Comparison of ENCODE assay signal across 9 mouse cellular contexts in the genomic region with DNA sequence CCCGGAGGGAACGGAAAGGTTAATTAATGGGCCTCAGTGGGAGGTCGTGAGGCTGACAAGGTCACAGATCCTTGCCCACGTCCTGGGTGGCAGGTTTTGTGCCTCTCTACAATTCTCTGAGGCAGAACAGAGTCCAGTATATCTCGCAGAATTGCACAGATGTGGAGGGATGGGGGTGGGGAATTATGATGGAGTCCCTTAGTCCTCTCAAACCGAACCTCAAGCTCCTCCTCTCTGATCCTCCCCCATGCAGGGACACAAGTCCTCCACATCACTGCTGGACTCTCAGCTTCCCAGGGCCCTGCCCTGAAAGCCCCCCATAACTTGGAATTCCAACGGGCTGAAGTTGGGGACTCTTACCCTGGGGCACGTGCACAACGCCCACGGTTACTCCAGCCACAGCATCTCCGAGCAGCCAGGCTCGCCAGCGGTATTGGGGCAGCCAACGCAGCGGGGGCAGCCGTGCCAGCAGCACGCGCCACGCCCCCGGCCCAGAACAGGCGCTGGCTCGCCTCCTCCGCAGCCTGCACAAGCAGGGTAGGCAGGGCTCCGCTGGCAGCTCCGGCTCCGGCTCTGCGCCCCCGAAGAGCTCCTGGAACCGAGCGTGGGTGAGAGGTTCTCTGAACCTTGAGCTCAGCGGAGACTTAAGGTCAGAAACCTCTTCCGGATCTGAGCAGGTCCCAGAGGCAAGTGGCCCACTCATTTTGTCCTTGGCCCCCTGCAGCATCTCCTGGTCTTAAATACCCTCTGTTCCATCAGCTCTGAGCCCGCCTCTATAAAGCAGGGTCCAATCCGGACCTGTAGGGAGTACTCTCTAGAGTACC. TPM values are rescaled to one million over a fixed set of nuclear protein-coding genes. Genes with fewer than 3 reads are reported as not detected.
A peak's percentile ranks its signal among the peaks of the same experiment; 100 is the strongest.
DNase-seq lines count a peak whose midpoint lies in the region; ATAC-seq lines count a peak whose summit lies in the region.
"Had no signal": no experiment of that assay in that cellular context is flagged by ENCODE, and none has a peak within 500 bp of the region (broad histone marks: within the 10 kb centered on the region; RNA-seq: fewer than 3 reads in every experiment).

A gene (minus strand): TSS at position 775 of the 824 bp plus-strand sequence.

- peaks cover 33% of the 10 kb centered on the region for H3K27me3 ChIP-seq in kidney, embryonic 14.5 days (ENCODE audit: control insufficient read depth, insufficient read depth, low read length)
- peaks cover 96% of the 10 kb centered on the region for H3K27me3 ChIP-seq in forebrain, embryonic 10.5 days (ENCODE audit: poor library complexity, severe bottlenecking)
- H3K27me3 ChIP-seq in hindbrain, embryonic 12.5 days = peaks cover 79% of the 10 kb centered on the region
- peaks cover 100% of the 10 kb centered on the region for H3K27me3 ChIP-seq in liver, embryonic 15.5 days
- H3K27me3 ChIP-seq: Patski had no signal

- no peaks in the 10 kb centered on the region for H3K9me3 ChIP-seq in kidney, embryonic 14.5 days (ENCODE audit: control insufficient read depth, low read length)
- no peaks in the 10 kb centered on the region for H3K9me3 ChIP-seq in forebrain, embryonic 10.5 days
- H3K9me3 ChIP-seq in hindbrain, embryonic 12.5 days (replicated peaks) = no peaks in the 10 kb centered on the region
- no peaks in the 10 kb centered on the region for H3K9me3 ChIP-seq in liver, embryonic 15.5 days (replicated peaks)

- peak within 1 kb of the TSS; percentile 17; the same call in 1 of the 2 replicates for H3K4me3 ChIP-seq in kidney, embryonic 14.5 days (ENCODE audit: low read length)
- H3K4me3 ChIP-seq in forebrain, embryonic 10.5 days = peak within 1 kb of the TSS; percentile 43
- H3K4me3 ChIP-seq in hindbrain, embryonic 12.5 days = peak within 1 kb of the TSS; percentile 21
- H3K4me3 ChIP-seq in liver, embryonic 15.5 days (replicated peaks) = peak within 1 kb of the TSS; percentile 22; the same call in 1 of the 2 replicates

- DNase-seq in kidney, adult 18-20 months = no peak
- no peak for DNase-seq in forebrain, embryonic 10.5 days (ENCODE audit: extremely low spot score, low spot score)
- no peak for DNase-seq in natural killer cell, adult 2 months (ENCODE audit: low spot score in 2 of 2)
- DNase-seq in spleen, postnatal 10 days (ENCODE audit: low spot score in 2 of 2) = no peak

- peak within 1 kb of the TSS; percentile 35 for H3K4me2 ChIP-seq in kidney, embryonic 14.5 days (replicated peaks; ENCODE audit: low read depth, low read length)
- H3K4me2 ChIP-seq in hindbrain, embryonic 12.5 days (replicated peaks) = peak within 1 kb of the TSS; percentile 44
- peak within 1 kb of the TSS; percentile 24 for H3K4me2 ChIP-seq in liver, embryonic 15.5 days

- no peak within 1 kb of the TSS for H3K27ac ChIP-seq in kidney, embryonic 14.5 days (ENCODE audit: low read depth, low read length)
- no peak within 1 kb of the TSS for H3K27ac ChIP-seq in forebrain, embryonic 10.5 days
- no peak within 1 kb of the TSS for H3K27ac ChIP-seq in hindbrain, embryonic 12.5 days
- no peak within 1 kb of the TSS for H3K27ac ChIP-seq in liver, embryonic 15.5 days (replicated peaks)

- H3K4me1 ChIP-seq in kidney, embryonic 14.5 days (ENCODE audit: control insufficient read depth, insufficient read depth, low read length) = peaks cover 33% of the 10 kb centered on the region
- H3K4me1 ChIP-seq in forebrain, embryonic 10.5 days = peaks cover 66% of the 10 kb centered on the region
- H3K4me1 ChIP-seq in hindbrain, embryonic 12.5 days = peaks cover 37% of the 10 kb centered on the region
- H3K4me1 ChIP-seq in liver, embryonic 15.5 days (replicated peaks) = peaks cover 62% of the 10 kb centered on the region

- 0 out of 2 replicates have a peak, but pooled peaks have one; percentile 24 for ATAC-seq in kidney, embryonic 14.5 days (ENCODE audit: low FRiP score, low TSS enrichment)
- peak; percentile 11 for ATAC-seq in CD4-positive, CD25-positive, alpha-beta regulatory T cell, adult 4 months
- ATAC-seq in hindbrain, embryonic 12.5 days (ENCODE audit: low FRiP score) = no peak
- no peak for ATAC-seq in liver, embryonic 15.5 days (ENCODE audit: insufficient read depth)
- ATAC-seq: Patski had no signal

- peaks cover 4% of the 10 kb centered on the region; the same call in 1 of the 2 replicates for H3K36me3 ChIP-seq in kidney, embryonic 14.5 days (ENCODE audit: control insufficient read depth, insufficient read depth, low read length)
- peaks cover 20% of the 10 kb centered on the region for H3K36me3 ChIP-seq in forebrain, embryonic 10.5 days (replicated peaks)
- H3K36me3 ChIP-seq in hindbrain, embryonic 12.5 days = no peaks in the 10 kb centered on the region
- H3K36me3 ChIP-seq in liver, embryonic 15.5 days (replicated peaks) = no peaks in the 10 kb centered on the region

- WGBS in kidney, embryonic 14.5 days = 2% methylated on average over 34 of the region's 34 CpGs
- WGBS in forebrain, embryonic 10.5 days = under 1% methylated on average over 34 of the region's 34 CpGs
- 1% methylated on average over 34 of the region's 34 CpGs for WGBS in hindbrain, embryonic 12.5 days
- 3% methylated on average over 34 of the region's 34 CpGs for WGBS in liver, embryonic 15.5 days (ENCODE audit: insufficient replicate concordance)

- no peak within 1 kb of the TSS for H3K9ac ChIP-seq in kidney, embryonic 14.5 days (ENCODE audit: low read depth, low read length)
- H3K9ac ChIP-seq in hindbrain, embryonic 12.5 days = peak within 1 kb of the TSS; percentile 45
- no peak within 1 kb of the TSS for H3K9ac ChIP-seq in liver, embryonic 15.5 days

RNA-seq across cellular contexts. Expression of the gene that starts here (rescaled TPM):
- polyA plus RNA-seq in kidney, embryonic 14.5 days (2014; fragmentation: Nextera tagmentation; extraction: Ambion mirVana) = 2.0 and 2.3 TPM in 2 replicates
- polyA plus RNA-seq in CD4-positive, CD25-positive, alpha-beta regulatory T cell, adult 4 months (2017; shearing (Covaris generic)) = 1 to 10 TPM; 2.6 to 2.8 TPM
- polyA plus RNA-seq in forebrain, embryonic 10.5 days (2016; fragmentation: Nextera tagmentation; extraction: Ambion mirVana) = 1.9 and 2.0 TPM in 2 replicates
- polyA plus RNA-seq in hindbrain, embryonic 12.5 days (2016; fragmentation: Nextera tagmentation; extraction: Ambion mirVana) = 1.2 and 2.2 TPM in 2 replicates
- 2.1 and 3.2 TPM in 2 replicates for polyA plus RNA-seq in liver, embryonic 15.5 days (2015; fragmentation: Nextera tagmentation; extraction: Ambion mirVana)

Comparison
In these comparisons a context has a peak if more than half of its experiments do, and no peak if none do; other contexts are left out.
1. ATAC-seq: peak in kidney, embryonic 14.5 days (single experiment) and CD4-positive, CD25-positive, alpha-beta regulatory T cell, adult 4 months (single experiment); none in hindbrain, embryonic 12.5 days (single experiment) and liver, embryonic 15.5 days (single experiment).
2. Peak in every context shown above with its lines, with median percentiles within 50 percentile points of each other: H3K4me2 ChIP-seq and H3K4me3 ChIP-seq.